Mouse (Mus musculus) granulocyte monocyte progenitor cell, adult 5-6 weeks (primary cell): ENCODE results near the gene Krt90. TPM values are rescaled to one million over a fixed set of nuclear protein-coding genes. Genes with fewer than 3 reads are reported as not detected.

ENCODE experiments used
- ATAC-seq: replicated peaks from 2 replicates; pipeline ENCODE4 v1.8.0; 2016; ENCODE audit warnings: mild to moderate bottlenecking, moderate TSS enrichment, inconsistent platforms; ENCODE audit not compliant: poor library complexity, severe bottlenecking
- total RNA-seq, 2 experiments: library from RNA; stranded (forward) in 1 of 2; stranded (reverse) in 1 of 2; fragments of 200-712, 200-1000 nt in 1 of 2; fragments of >200 nt in 1 of 2; fragmentation: Nextera tagmentation in 1 of 2; gene quantifications; 2 replicates each; pipeline ENCODE4 v1.2.3; 2014 to 2017

Krt90 gene
- total RNA-seq (2014; fragmentation: Nextera tagmentation) (not detected in 2 replicates), total RNA-seq (2017) (not detected in 2 replicates)

- ATAC-seq = no peak
Observed at GRCm38 (mm10) chr15:101562850-101563249, at the start of gene Krt90. Gene Krt90, minus strand, starts transcription at chr15:101562950.

- no peak for ATAC-seq
Observed at GRCm38 (mm10) chr15:101599123-101599522, 36.4 kb upstream of the Krt90 start.

GRCm38 (mm10) chr15:101588216-101588615 lies 25.5 kb upstream of the Krt90 start:
- no peak for ATAC-seq

GRCm38 (mm10) chr15:101584456-101584855 lies 21.7 kb upstream of the Krt90 start:
- ATAC-seq = no peak

- no peak for ATAC-seq
Observed at GRCm38 (mm10) chr15:101583211-101583965, 20.6 kb upstream of the Krt90 start.

- ATAC-seq = no peak
Observed at GRCm38 (mm10) chr15:101581701-101582100, 19.0 kb upstream of the Krt90 start.

- no peak for ATAC-seq
Observed at GRCm38 (mm10) chr15:101575506-101575905, 12.8 kb upstream of the Krt90 start.

GRCm38 (mm10) chr15:101573796-101574345 lies 11.1 kb upstream of the Krt90 start, which contains the start of gene Krt75:
Gene Krt75, minus strand, starts transcription at chr15:101573904.
- no peak for ATAC-seq

- ATAC-seq = no peak
Observed at GRCm38 (mm10) chr15:101567780-101568179, 5.0 kb upstream of the Krt90 start.

- no peak for ATAC-seq
Observed at GRCm38 (mm10) chr15:101558034-101558646, 4.6 kb downstream of the Krt90 start.

- peak; percentile 66 for ATAC-seq
Observed at GRCm38 (mm10) chr15:101553169-101553568, 9.6 kb downstream of the Krt90 start.

- ATAC-seq = no peak
Observed at GRCm38 (mm10) chr15:101552188-101552587, 10.6 kb downstream of the Krt90 start.

- no peak for ATAC-seq
Observed at GRCm38 (mm10) chr15:101550567-101550966, 12.2 kb downstream of the Krt90 start, which contains the start of gene Krt82. Gene Krt82, minus strand, starts transcription at chr15:101550667.

- ATAC-seq = no peak
Observed at GRCm38 (mm10) chr15:101544478-101544877, 18.3 kb downstream of the Krt90 start.

- ATAC-seq = no peak
Observed at GRCm38 (mm10) chr15:101542543-101542942, 20.2 kb downstream of the Krt90 start.

GRCm38 (mm10) chr15:101538580-101538900 lies 24.2 kb downstream of the Krt90 start:
- ATAC-seq = no peak

GRCm38 (mm10) chr15:101537864-101538579 lies 24.7 kb downstream of the Krt90 start:
- no peak for ATAC-seq

GRCm38 (mm10) chr15:101536054-101536850 lies 26.5 kb downstream of the Krt90 start:
- ATAC-seq = no peak

GRCm38 (mm10) chr15:101532720-101533119 lies 30.0 kb downstream of the Krt90 start, which contains the start of gene Krt84:
Gene Krt84, minus strand, starts transcription at chr15:101532820.
- ATAC-seq = no peak
